Mouse (Mus musculus) cerebellum, adult 2 months (tissue): Measurements from ENCODE around the gene Morn2.

Experiments used
- CTCF ChIP-seq: fragments of 200-500 bp; IDR thresholded peaks from 2 replicates; pipeline ENCODE4 v1.5.1; 2011; ENCODE audit warnings: low read depth, mild to moderate bottlenecking, control low read depth, low read length, moderate library complexity, borderline replicate concordance; ENCODE audit not compliant: insufficient read depth
- POLR2A ChIP-seq: fragments of 200-500 bp; IDR thresholded peaks from 2 replicates; pipeline ENCODE4 v1.6.1; 2011; ENCODE audit warnings: low read length, control low read depth, borderline replicate concordance; ENCODE audit not compliant: insufficient read depth

DNA sequence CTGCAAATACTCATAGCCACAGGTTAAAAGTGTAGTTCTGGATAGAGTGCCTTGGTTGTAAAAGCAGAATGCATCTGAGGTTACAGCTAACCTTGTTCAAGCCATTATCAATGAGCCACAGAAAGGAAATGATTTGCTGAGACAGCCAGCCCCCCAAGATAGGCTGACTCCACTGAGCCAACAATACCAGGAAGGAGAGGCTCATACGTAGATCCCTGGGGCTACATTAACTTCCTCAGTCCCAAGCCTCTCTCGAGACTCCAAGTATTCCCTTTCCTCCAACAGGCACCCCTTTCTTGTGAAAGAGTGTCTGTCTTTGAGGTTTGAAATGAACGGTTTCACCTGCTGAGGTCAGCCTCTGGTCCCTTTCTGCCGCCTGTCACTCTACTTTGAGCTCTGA lies 5.6 kb upstream of the Morn2 start:
- no peak for TF ChIP-seq POLR2A
- no peak for TF ChIP-seq CTCF
